Mouse (Mus musculus) ovary, adult 18-20 months (tissue): ENCODE data around the gene Hist1h4a.
"Not testable (repeated sequence)": the region's sequence is repeated elsewhere in the genome, so short reads cannot be mapped to it uniquely, and the experiment has no call there.

ENCODE experiments used
- DNase-seq: peaks from one replicate; pipeline ENCODE4 v3.0.0; 2022; ENCODE audit warnings: low spot score, mixed read lengths

Gene Hist1h4a

DNA sequence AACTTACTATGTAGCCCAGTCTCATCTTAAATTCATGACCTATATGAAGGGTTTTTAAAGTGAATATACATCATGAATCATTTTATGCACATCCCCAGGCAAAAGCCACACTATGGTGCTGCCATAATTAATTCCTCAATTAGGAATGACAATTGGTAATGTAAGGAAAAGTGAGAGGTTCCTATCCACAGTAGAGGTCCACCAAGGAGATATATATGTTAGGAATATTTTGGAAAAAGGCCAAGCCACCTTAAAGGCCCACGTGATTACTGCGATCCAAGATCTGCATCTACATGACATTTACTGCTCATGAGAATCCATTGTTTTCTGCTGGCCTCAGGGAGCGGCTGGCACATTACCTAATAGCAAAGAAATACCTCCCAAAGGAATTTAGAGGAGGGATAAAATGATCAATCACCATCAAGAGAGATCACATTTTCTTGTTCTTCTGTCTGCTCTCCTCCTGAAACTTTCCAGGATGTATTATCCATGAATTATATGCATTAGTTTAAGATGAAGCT, 1.7 kb downstream of the Hist1h4a start:
- no peak for DNase-seq

GRCm38 (mm10) chr13:23757921-23758320, 3.1 kb downstream of the Hist1h4a start:
- DNase-seq, result no peak

- DNase-seq, result no peak
Observed at GRCm38 (mm10) chr13:23757211-23757773, 3.7 kb downstream of the Hist1h4a start.

DNA sequence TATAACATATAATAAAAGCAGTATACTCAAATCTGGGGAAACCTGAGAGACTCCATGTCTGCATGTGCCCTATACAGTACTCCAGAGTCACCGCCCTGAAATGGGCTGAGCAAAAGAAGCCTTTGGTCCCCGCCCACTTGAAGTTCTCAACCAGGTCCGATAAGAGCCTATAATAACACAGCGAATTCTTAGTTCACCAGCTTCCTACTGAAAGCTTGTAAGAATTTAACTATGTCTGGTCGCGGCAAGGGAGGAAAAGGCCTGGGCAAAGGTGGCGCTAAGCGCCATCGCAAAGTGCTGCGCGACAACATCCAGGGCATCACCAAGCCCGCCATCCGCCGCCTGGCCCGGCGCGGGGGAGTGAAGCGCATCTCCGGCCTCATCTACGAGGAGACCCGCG, 4.2 kb downstream of the Hist1h4a start, which contains the start of gene Hist1h4b:
Gene Hist1h4b, plus strand, starts transcription at position 224 of the 400 bp plus-strand sequence.
- peak; percentile 81 for DNase-seq

DNA sequence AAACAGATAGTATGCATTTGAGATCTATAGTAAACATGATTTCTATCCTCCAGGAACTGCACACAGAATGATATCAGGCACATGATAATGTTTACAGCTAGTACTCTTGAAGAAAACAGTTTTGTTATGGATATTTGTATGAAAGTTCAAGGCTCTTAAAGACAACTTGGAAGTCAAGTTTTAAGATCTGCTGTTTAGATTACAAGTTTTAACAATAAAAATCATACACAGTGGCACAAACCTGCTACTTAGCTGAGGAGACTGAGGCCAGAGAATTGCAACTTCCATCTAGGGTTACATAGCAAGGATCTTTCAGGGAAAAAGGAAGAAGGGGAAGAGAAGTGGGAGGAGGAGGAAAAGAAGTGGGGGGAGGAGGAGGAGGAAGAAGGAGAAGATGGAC, 6.0 kb downstream of the Hist1h4a start:
- DNase-seq, result no peak

DNA sequence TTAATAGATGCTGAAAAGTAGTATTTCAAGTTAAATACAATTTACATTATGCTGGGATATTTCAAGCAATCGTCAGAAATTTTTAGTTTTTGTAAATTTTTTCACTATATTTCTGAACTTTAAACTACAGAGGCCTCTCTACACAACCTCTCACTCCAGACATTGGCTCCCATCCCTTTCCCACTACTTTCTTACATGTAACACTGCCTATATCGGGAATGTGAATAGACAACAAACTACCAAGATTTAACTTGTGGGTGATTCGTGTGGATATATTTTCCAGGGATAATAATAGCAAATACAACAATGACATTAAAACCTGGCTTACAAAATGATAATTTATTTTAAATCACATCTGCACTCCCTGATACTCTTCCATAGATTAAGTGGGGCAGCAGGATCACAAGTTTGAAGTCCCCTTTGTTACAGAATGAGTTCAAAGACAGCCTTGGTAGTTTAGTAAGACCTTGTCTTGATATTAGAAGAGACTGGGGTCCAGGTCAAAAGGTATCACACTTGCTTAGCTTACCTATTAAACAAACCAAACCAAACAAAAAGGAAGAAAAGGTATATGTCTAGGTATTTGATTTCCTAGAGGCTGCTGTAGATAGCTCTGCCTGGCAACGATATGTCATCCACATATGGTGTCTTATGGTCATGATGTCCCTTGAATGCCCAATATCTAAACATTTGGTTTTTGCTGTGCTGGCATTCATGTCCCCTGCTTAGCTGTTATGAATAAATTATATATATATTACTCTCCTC, 7.5 kb downstream of the Hist1h4a start:
- no peak for DNase-seq

DNA sequence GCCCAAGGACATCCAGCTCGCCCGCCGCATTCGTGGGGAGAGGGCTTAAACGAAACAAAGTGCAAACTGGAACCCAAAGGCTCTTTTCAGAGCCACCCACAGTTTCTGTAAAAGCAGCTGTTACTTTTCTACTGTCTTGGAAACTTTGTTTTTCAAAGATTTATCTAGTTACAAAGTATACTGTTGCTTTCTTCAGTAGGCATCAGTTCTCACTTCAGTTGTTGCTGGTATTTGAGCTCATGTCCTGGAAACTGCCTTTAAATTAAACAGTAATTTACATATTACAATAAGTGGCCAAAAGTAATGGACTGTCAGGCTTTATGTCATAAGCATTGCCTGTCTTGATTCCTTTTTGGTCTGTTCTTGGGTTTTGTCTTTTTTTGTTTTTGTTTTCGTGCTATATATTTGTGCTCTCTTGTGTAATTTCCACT, 8.3 kb downstream of the Hist1h4a start:
- DNase-seq, result no peak

- peak; percentile 80 for DNase-seq
Observed at GRCm38 (mm10) chr13:23752067-23752741, 8.8 kb downstream of the Hist1h4a start, which contains the start of gene Hist1h3b. TSS of gene Hist1h3b (plus strand) at chr13:23752267.

GRCm38 (mm10) chr13:23751478-23751956, 9.5 kb downstream of the Hist1h4a start:
- DNase-seq, result no peak

DNA sequence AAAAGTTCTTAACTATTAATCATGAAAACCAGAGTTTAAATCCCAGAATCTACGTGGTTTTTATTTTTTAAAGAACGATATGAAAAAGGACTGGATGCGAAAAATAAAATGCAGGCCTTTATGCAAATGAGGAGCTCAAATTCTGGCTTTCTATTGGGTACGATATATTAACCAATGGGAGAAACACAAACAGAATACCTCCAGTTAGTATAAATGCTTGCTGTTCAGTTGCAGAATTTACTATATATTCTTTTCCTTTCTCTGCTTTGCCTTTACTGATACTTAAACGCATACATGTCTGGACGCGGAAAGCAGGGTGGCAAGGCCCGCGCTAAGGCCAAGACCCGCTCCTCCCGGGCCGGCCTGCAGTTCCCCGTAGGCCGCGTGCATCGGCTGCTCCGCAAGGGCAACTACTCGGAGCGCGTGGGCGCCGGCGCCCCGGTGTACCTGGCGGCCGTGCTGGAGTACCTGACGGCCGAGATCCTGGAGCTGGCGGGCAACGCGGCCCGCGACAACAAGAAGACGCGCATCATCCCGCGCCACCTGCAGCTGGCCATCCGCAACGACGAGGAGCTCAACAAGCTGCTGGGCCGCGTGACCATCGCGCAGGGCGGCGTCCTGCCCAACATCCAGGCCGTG, 10.1 kb downstream of the Hist1h4a start, which contains the start of gene Hist1h2ab:
Gene Hist1h2ab, plus strand, starts transcription at position 288 of the 639 bp plus-strand sequence.
- DNase-seq, result not testable (repeated sequence)

GRCm38 (mm10) chr13:23749563-23750121, 11.4 kb downstream of the Hist1h4a start:
- no peak for DNase-seq

DNA sequence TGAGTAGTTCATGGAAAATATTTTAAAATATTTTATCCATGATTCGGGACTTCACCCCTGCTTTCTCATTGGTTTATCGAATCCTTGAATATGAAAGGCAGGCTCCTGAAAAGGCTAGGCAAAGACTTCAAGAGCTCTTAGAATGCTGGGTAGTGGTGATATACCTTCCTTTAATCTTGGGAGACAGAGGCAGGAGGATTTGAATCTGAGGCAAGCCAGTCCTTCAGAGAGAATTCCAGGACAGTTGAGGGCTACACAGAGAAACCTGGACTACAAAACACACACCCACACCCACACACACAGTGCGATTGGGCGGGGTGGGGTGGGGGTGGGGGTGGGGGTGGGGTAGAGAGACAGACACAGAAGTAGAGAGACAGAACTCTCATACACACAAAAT, 13.1 kb downstream of the Hist1h4a start:
- DNase-seq, result no peak

GRCm38 (mm10) chr13:23747081-23747891, 13.7 kb downstream of the Hist1h4a start:
- no peak for DNase-seq

GRCm38 (mm10) chr13:23746201-23747080, 14.6 kb downstream of the Hist1h4a start, which contains the start of gene Hist1h2bb:
TSS of gene Hist1h2bb (plus strand) at chr13:23746734.
- peak; percentile 45 for DNase-seq

DNA sequence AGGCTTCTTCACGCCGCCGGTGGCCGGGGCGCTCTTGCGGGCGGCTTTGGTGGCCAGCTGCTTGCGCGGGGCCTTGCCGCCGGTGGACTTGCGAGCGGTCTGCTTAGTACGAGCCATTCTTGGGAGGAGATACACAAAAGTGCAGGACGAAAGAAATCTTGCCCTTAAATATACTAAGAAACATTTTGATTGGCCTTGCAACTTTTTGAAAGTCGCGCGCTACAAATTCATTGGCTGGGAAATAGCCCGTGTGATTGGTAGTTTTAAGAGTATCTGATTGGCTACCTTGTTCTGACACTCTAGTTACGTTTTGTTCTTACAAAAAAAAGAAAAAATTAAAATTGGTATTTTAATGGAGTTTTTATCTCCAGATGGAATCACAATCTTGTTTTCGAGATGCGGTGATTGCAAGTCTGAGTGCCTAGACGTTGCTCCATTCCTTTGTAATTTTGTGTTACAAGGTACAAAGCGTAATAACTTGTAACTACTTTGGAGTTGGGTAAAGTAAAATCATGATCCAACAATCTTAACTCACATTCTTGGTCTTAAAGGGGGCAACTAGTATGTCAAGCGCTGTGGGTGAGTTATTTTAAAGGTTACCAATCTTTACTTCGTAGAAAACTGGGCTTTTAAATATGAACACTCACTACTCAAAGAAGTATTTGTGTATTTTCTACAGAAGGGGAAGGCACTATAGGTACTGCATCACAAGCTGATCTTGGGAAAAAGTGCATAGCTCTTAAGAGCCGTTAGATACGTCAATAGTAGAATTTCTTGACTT, 15.5 kb downstream of the Hist1h4a start, which contains the start of gene Hist1h3c:
Gene Hist1h3c, minus strand, starts transcription at position 222 of the 781 bp plus-strand sequence.
- peak; percentile 59 for DNase-seq

- DNase-seq, result no peak
Observed at GRCm38 (mm10) chr13:23744421-23745380, 16.3 kb downstream of the Hist1h4a start.

DNA sequence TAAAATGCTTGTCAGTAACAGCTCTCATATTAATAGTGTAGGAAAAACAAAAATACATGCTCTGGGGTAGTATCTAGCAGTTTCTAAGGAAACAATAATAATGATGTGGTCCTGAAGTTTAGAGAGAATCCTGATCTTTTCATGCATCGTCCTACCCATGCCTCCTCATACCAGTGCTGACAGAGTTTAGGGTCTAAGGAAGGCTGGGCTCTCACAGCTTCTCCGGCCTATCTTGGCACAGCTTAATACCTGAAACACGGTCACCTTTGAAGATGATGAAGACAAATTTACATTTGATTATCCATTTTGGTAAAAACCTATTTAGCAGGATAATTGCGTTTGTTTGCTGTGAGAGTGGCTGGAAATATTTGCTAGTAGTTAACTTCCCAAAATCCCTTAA, 17.1 kb downstream of the Hist1h4a start:
- DNase-seq, result no peak
